Mouse (Mus musculus): Measurements from ENCODE around the gene Gm21680.
"Not testable (repeated sequence)": the region's sequence is repeated elsewhere in the genome, so short reads cannot be mapped to it uniquely, and the experiment has no call there.

Gene Gm21680

DNA sequence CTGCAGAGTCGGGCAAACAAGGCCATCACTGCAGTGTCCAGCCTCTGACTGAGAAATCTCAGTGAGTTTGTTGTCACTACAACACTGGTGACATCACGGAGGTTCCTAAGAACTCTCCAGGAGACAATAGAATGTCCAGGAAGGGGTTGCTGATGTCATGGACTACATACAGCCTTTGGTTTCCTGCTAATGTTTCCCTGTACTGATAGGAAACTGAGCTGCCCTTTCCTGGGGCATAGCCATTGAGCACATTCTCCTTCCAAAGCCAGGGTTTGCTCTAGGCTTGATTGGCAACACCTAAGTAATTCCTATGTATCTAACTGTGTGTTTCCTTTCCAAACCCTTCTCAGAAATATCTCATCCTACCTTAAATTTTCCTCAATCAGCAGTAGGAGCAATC, at the start of gene Gm21680:
Gene Gm21680, minus strand, starts transcription at position 101 of the 400 bp plus-strand sequence.
- DNase-seq (ENCODE audit: extremely low read depth, insufficient read length, low spot score) = not testable (repeated sequence)

DNA sequence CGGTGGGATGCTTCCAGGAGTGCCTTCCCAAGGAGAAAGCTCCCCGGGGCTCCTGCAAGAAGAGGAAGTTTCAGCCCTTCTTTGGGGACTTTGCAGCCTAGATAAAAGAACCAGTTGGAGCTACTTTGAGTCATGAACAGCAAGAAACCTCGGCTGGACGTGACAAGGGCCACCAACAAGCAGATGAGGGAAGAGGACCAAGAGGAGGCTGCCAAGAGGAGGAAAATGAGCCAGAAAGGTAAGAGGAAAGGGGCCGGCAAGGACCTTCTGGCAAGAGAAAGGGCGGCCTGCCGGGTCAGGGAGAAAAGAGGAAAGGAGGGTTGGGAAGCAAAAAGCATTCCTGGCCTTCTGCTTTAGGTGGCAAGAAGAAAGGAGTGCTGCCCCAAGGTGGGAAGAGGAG, 35.2 kb upstream of the Gm21680 start:
- not testable (repeated sequence) for DNase-seq (ENCODE audit: extremely low read depth, insufficient read length, low spot score)

DNA sequence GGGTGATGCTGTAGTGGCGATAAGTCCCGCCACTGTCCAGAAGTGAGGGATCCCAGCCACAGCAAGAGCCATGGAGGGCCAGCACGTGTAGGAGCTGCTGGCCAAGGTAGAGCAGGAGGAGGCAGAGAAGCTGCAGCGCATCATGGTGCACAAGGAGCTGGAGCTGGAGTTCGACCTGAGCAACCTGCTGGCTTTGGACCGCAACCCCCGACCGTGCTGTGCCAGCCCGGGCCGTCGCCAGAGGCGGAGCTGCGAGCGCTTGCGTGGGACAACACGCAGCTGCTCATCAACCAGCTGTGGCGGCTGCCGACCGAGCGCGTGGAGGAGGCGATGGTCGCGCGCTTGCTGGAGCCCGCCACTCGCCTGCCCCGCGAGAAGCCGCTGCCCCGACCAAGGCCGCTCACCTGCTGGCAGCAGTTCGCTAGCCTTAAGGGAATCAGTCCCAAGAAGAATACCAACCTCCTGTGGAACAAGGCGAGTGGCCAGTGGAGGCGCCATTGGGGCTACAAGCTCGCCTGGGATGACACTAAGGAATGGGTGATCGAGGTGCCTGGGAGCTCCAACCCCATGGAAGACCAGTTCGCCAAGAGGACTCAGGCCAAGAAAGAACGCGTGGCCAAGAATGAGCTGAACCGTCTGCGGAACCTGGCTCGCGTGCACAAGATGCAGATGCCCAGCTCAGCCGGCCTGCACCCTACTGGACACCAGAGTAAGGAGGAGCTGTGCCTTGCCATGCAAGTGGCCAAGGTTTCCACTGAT, 34.7 kb upstream of the Gm21680 start:
- DNase-seq (ENCODE audit: extremely low read depth, insufficient read length, low spot score) = peak; percentile 1

DNA sequence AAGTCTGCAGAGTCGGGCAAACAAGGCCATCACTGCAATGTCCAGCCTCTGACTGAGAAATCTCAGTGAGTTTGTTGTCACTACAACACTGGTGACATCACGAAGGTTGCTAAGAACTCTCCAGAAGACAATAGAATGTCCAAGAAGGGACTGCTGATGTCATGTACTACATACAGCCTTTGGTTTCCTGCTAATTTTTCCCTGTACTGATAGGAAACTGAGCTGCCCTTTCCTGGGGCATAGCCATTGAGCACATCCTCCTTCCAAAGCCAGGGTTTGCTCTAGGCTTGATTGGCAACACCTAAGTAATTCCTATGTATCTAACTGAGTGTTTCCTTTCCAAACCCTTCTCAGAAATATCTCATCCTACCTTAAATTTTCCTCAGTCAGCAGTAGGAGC, 32.2 kb upstream of the Gm21680 start, which contains the start of gene Gm1979:
Gene Gm1979, minus strand, starts transcription at position 101 of the 400 bp plus-strand sequence.
- DNase-seq (ENCODE audit: extremely low read depth, insufficient read length, low spot score) = not testable (repeated sequence)

DNA sequence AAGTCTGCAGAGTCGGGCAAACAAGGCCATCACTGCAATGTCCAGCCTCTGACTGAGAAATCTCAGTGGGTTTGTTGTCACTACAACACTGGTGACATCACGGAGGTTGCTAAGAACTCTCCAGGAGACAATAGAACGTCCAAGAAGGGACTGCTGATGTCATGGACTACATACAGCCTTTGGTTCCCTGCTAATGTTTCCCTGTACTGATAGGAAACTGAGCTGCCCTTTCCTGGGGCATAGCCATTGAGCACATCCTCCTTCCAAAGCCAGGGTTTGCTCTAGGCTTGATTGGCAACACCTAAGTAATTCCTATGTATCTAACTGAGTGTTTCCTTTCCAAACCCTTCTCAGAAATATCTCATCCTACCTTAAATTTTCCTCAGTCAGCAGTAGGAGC, 16.1 kb upstream of the Gm21680 start, which contains the start of gene Gm21698:
Gene Gm21698, minus strand, starts transcription at position 101 of the 400 bp plus-strand sequence.
- not testable (repeated sequence) for DNase-seq (ENCODE audit: extremely low read depth, insufficient read length, low spot score)

DNA sequence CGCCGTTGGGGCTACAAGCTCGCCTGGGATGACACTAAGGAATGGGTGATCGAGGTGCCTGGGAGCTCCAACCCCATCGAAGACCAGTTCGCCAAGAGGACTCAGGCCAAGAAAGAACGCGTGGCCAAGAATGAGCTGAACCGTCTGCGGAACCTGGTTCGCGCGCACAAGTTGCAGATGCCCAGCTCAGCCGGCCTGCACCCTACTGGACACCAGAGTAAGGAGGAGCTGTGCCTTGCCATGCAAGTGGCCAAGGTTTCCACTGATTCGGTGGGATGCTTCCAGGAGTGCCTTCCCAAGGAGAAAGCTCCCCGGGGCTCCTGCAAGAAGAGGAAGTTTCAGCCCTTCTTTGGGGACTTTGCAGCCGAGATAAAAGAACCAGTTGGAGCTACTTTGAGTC, 15.4 kb downstream of the Gm21680 start:
- DNase-seq (ENCODE audit: extremely low read depth, insufficient read length, low spot score) = not testable (repeated sequence)

DNA sequence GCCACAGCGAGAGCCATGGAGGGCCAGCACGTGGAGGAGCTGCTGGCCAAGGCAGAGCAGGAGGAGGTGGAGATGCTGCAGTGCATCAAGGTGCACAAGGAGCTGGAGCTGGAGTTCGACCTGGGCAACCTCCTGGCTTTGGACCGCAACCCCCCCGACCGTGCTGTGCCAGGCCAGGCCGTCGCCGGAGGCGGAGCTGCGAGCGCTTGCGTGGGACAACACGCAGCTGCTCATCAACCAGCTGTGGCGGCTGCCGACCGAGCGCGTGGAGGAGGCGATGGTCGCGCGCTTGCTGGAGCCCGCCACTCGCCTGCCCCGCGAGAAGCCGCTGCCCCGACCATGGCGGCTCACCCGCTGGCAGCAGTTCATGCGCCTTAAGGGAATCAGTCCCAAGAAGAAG, 15.9 kb downstream of the Gm21680 start:
- DNase-seq (ENCODE audit: extremely low read depth, insufficient read length, low spot score) = not testable (repeated sequence)

DNA sequence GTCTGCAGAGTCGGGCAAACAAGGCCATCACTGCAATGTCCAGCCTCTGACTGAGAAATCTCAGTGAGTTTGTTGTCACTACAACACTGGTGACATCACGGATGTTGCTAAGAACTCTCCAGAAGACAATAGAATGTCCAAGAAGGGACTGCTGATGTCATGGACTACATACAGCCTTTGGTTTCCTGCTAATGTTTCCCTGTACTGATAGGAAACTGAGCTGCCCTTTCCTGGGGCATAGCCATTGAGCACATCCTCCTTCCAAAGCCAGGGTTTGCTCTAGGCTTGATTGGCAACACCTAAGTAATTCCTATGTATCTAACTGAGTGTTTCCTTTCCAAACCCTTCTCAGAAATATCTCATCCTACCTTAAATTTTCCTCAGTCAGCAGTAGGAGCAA, 18.1 kb downstream of the Gm21680 start, which contains the start of gene Gm21671:
Gene Gm21671, minus strand, starts transcription at position 101 of the 400 bp plus-strand sequence.
- DNase-seq (ENCODE audit: extremely low read depth, insufficient read length, low spot score) = not testable (repeated sequence)

DNA sequence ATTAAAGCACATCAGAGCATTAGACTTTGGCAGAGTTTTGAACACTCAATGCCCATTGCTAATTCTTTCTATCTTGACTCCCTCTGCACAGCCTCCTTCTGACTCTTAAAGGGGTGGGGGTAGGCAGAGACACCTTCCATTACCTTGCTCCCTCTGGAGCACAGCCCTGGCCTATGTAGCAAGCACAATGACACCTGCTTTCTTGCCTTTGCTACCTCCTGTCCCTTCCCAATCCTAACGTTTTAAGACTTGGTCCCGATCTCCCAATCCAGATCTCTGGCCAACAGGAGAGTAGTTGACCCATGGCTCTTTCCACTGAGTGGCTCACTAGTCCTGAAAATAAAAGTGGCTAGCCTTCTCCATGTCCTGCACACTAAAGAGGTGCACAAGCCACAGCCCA, 27.1 kb downstream of the Gm21680 start:
- not testable (repeated sequence) for DNase-seq (ENCODE audit: extremely low read depth, insufficient read length, low spot score)

DNA sequence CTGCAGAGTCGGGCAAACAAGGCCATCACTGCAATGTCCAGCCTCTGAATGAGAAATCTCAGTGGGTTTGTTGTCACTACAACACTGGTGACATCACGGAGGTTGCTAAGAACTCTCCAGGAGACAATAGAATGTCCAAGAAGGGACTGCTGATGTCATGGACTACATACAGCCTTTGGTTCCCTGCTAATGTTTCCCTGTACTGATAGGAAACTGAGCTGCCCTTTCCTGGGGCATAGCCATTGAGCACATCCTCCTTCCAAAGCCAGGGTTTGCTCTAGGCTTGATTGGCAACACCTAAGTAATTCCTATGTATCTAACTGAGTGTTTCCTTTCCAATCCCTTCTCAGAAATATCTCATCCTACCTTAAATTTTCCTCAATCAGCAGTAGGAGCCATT, 30.2 kb downstream of the Gm21680 start, which contains the start of gene Gm21663:
Gene Gm21663, minus strand, starts transcription at position 101 of the 400 bp plus-strand sequence.
- not testable (repeated sequence) for DNase-seq (ENCODE audit: extremely low read depth, insufficient read length, low spot score)

Measured in 3134 (cell line).